Mouse (Mus musculus) CD4-positive, CD25-positive, alpha-beta regulatory T cell, adult 2 months (primary cell): ENCODE measurements around the gene Hunk.

Experiments
- DNase-seq: peaks from one replicate; pipeline ENCODE4 v3.0.0-alpha.2; 2012; ENCODE audit warnings: low read depth, low spot score

Hunk gene

GRCm38 (mm10) chr16:90505680-90506079 lies 119.9 kb downstream of the Hunk start:
- DNase-seq: no peak

GRCm38 (mm10) chr16:90511551-90512296 lies 125.9 kb downstream of the Hunk start:
- no peak for DNase-seq

GRCm38 (mm10) chr16:90517041-90517440 lies 131.2 kb downstream of the Hunk start:
- no peak for DNase-seq

- DNase-seq: no peak
Observed at GRCm38 (mm10) chr16:90518232-90518631, 132.4 kb downstream of the Hunk start.

GRCm38 (mm10) chr16:90518732-90519295 lies 133.0 kb downstream of the Hunk start:
- no peak for DNase-seq

- DNase-seq: no peak
Observed at GRCm38 (mm10) chr16:90521191-90521950, 135.6 kb downstream of the Hunk start.

GRCm38 (mm10) chr16:90521951-90522255 lies 136.1 kb downstream of the Hunk start:
- DNase-seq: no peak

GRCm38 (mm10) chr16:90522575-90522974 lies 136.8 kb downstream of the Hunk start:
- no peak for DNase-seq

- no peak for DNase-seq
Observed at GRCm38 (mm10) chr16:90523373-90523772, 137.6 kb downstream of the Hunk start.

GRCm38 (mm10) chr16:90523894-90524293 lies 138.1 kb downstream of the Hunk start:
- DNase-seq: no peak

GRCm38 (mm10) chr16:90524393-90524792 lies 138.6 kb downstream of the Hunk start:
- no peak for DNase-seq

GRCm38 (mm10) chr16:90533119-90533673 lies 147.4 kb downstream of the Hunk start:
- no peak for DNase-seq

GRCm38 (mm10) chr16:90534591-90534990 lies 148.8 kb downstream of the Hunk start:
- no peak for DNase-seq

GRCm38 (mm10) chr16:90538926-90539325 lies 153.1 kb downstream of the Hunk start:
- DNase-seq: no peak

GRCm38 (mm10) chr16:90541191-90541590 lies 155.4 kb downstream of the Hunk start:
- no peak for DNase-seq

GRCm38 (mm10) chr16:90542383-90542782 lies 156.6 kb downstream of the Hunk start:
- no peak for DNase-seq

- no peak for DNase-seq
Observed at GRCm38 (mm10) chr16:90544175-90544574, 158.4 kb downstream of the Hunk start.

- no peak for DNase-seq
Observed at GRCm38 (mm10) chr16:90545509-90545908, 159.7 kb downstream of the Hunk start.

- DNase-seq: no peak
Observed at GRCm38 (mm10) chr16:90546591-90546990, 160.8 kb downstream of the Hunk start.

GRCm38 (mm10) chr16:90547996-90548395 lies 162.2 kb downstream of the Hunk start:
- no peak for DNase-seq
